Mouse (Mus musculus): ENCODE measurements around the gene Mmp20. TPM values are rescaled to one million over a fixed set of nuclear protein-coding genes. Genes with fewer than 3 reads are reported as not detected.

Mmp20 gene
- polyA plus RNA-seq, 1 experiment from 2014 or later = not detected

- ATAC-seq (ENCODE audit: insufficient read depth) = no peak
- no peaks in the 10 kb centered on the region for H3K36me3 ChIP-seq (replicated peaks)
- 75% methylated on average over 3 of the region's 3 CpGs for WGBS (ENCODE audit: insufficient replicate concordance)
- H3K27me3 ChIP-seq = no peaks in the 10 kb centered on the region
- H3K27ac ChIP-seq (replicated peaks) = no peak overlapping the region
- no peak overlapping the region for H3K4me3 ChIP-seq (replicated peaks)
- no peak overlapping the region for H3K9ac ChIP-seq
- H3K4me1 ChIP-seq (replicated peaks) = no peaks in the 10 kb centered on the region
- H3K9me3 ChIP-seq (replicated peaks) = no peaks in the 10 kb centered on the region
- no peak overlapping the region for H3K4me2 ChIP-seq
Measured at GRCm38 (mm10) chr9:7693961-7694360, 65.9 kb downstream of the Mmp20 start.

DNA sequence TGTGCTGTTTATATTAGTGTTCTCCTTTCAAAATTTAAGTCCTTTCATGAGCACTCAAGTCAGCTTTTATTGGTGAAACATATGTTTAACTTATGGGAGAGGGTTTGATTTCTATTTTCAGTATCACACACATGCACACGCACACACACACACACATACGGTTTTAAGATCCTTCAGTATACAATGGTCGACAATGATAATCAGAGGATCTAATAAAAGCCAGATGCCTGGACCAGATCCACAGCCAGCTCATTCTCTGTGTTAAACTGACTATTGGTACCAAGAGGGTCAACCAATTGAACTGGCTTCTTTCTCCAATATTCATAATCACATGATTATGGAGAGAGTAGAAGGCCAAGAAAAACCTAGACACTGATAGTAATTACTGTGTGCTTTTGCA is 67.6 kb downstream of the Mmp20 start:
- Histone ChIP-seq H3K4me3 (replicated peaks) (no peak overlapping the region), H3K36me3 (replicated peaks) (no peaks in the 10 kb centered on the region), H3K27ac (replicated peaks) (no peak overlapping the region), H3K4me1 (replicated peaks) (no peaks in the 10 kb centered on the region), H3K9ac (no peak overlapping the region), H3K9me3 (replicated peaks) (no peaks in the 10 kb centered on the region), H3K4me2 (no peak overlapping the region), H3K27me3 (no peaks in the 10 kb centered on the region)
- ATAC-seq (ENCODE audit: insufficient read depth) = no peak
- 70% methylated on average over 3 of the region's 3 CpGs for WGBS (ENCODE audit: insufficient replicate concordance)

- Histone ChIP-seq H3K4me3 (replicated peaks) (no peak overlapping the region), H3K27me3 (no peaks in the 10 kb centered on the region), H3K9me3 (replicated peaks) (no peaks in the 10 kb centered on the region), H3K36me3 (replicated peaks) (no peaks in the 10 kb centered on the region), H3K4me2 (no peak overlapping the region), H3K9ac (no peak overlapping the region), H3K27ac (replicated peaks) (no peak overlapping the region), H3K4me1 (replicated peaks) (no peaks in the 10 kb centered on the region)
- no peak for ATAC-seq (ENCODE audit: insufficient read depth)
- 53% methylated on average over 6 of the region's 6 CpGs for WGBS (ENCODE audit: insufficient replicate concordance)
Measured at GRCm38 (mm10) chr9:7708698-7709097, 80.7 kb downstream of the Mmp20 start.

DNA sequence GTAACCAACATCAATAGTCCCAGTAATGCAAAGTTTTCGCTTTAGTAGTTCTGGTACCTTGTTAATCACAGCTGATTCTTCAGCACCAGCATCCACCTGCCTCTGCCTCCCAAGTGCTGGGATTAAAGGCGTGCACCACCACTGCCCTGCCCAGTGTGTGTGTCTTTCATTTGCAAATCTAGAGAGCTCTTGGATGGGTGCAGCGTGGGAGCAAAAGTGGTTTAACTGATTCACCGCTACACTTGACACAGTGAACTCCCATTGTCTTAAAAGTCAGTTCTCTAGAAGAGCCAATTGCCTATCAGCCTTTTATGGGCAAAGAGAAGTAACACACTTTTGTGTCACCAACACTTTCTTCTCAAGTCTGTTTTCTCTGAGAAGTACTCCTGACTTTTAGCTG is 83.2 kb downstream of the Mmp20 start:
- no peaks in the 10 kb centered on the region for H3K9me3 ChIP-seq (replicated peaks)
- 59% methylated on average over 4 of the region's 4 CpGs for WGBS (ENCODE audit: insufficient replicate concordance)

GRCm38 (mm10) chr9:7714062-7714907 is 86.3 kb downstream of the Mmp20 start:
- no peaks in the 10 kb centered on the region for H3K9me3 ChIP-seq (replicated peaks)
- no peak overlapping the region for H3K4me3 ChIP-seq (replicated peaks)
- no peaks in the 10 kb centered on the region for H3K4me1 ChIP-seq (replicated peaks)
- no peak for ATAC-seq (ENCODE audit: insufficient read depth)
- no peak overlapping the region for H3K4me2 ChIP-seq
- no peaks in the 10 kb centered on the region for H3K27me3 ChIP-seq
- no peaks in the 10 kb centered on the region for H3K36me3 ChIP-seq (replicated peaks)
- WGBS (ENCODE audit: insufficient replicate concordance) = 23% methylated on average over 4 of the region's 4 CpGs
- no peak overlapping the region for H3K27ac ChIP-seq (replicated peaks)
- no peak overlapping the region for H3K9ac ChIP-seq

More for the DNA sequence above, 83.2 kb downstream of the Mmp20 start:
- Histone ChIP-seq H3K36me3 (replicated peaks) (no peaks in the 10 kb centered on the region), H3K4me3 (replicated peaks) (no peak overlapping the region), H3K4me2 (no peak overlapping the region), H3K9ac (no peak overlapping the region), H3K27me3 (no peaks in the 10 kb centered on the region), H3K27ac (replicated peaks) (no peak overlapping the region), H3K4me1 (replicated peaks) (no peaks in the 10 kb centered on the region)
- no peak for ATAC-seq (ENCODE audit: insufficient read depth)

- no peaks in the 10 kb centered on the region for H3K36me3 ChIP-seq (replicated peaks)
- 84% methylated on average over 2 of the region's 2 CpGs for WGBS (ENCODE audit: insufficient replicate concordance)
- no peak overlapping the region for H3K27ac ChIP-seq (replicated peaks)
- H3K27me3 ChIP-seq = no peaks in the 10 kb centered on the region
- no peak overlapping the region for H3K9ac ChIP-seq
- no peak for ATAC-seq (ENCODE audit: insufficient read depth)
- H3K9me3 ChIP-seq (replicated peaks) = no peaks in the 10 kb centered on the region
- no peak overlapping the region for H3K4me3 ChIP-seq (replicated peaks)
- H3K4me2 ChIP-seq = no peak overlapping the region
- no peaks in the 10 kb centered on the region for H3K4me1 ChIP-seq (replicated peaks)
Measured at GRCm38 (mm10) chr9:7714908-7715175, 86.8 kb downstream of the Mmp20 start.

DNA sequence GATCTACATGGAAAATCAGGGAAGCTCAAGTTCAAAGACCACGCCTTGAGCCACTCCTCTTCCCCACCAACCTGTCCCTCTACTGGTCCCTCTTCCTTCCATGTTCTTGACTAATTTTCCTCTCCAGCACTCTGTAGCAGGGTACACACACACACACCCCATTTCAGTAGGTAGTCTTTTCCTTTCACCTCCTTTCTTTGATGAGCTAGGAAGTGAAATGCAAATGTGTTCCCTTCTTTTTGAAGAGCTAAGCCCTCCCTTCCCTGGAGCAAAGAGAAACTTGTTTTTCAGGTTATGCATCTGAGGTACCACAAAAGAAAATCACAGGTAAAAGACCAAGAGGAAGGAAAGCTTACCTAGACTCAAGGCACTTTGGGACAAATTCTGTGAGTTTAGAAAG is 93.5 kb downstream of the Mmp20 start:
- no peak overlapping the region for H3K4me2 ChIP-seq
- WGBS (ENCODE audit: insufficient replicate concordance) = 61% methylated on average over 1 of the region's 1 CpGs
- no peaks in the 10 kb centered on the region for H3K36me3 ChIP-seq (replicated peaks)
- no peaks in the 10 kb centered on the region for H3K4me1 ChIP-seq (replicated peaks)
- no peak for ATAC-seq (ENCODE audit: insufficient read depth)
- H3K9ac ChIP-seq = no peak overlapping the region
- H3K9me3 ChIP-seq (replicated peaks) = no peaks in the 10 kb centered on the region
- H3K27ac ChIP-seq (replicated peaks) = no peak overlapping the region
- no peaks in the 10 kb centered on the region for H3K27me3 ChIP-seq
- H3K4me3 ChIP-seq (replicated peaks) = no peak overlapping the region

Other genes with a start within 250 kb of the Mmp20 start
- gene Mmp1b, start 240.2 kb upstream of the Mmp20 start, polyA plus RNA-seq (2015; fragmentation: Nextera tagmentation; extraction: Ambion mirVana) = not detected in 2 replicates
- gene Mmp3, start 182.4 kb upstream of the Mmp20 start, polyA plus RNA-seq (2015; fragmentation: Nextera tagmentation; extraction: Ambion mirVana) = not detected in 2 replicates
- not detected in 2 replicates for gene Mmp10, start 125.9 kb upstream of the Mmp20 start, polyA plus RNA-seq (2015; fragmentation: Nextera tagmentation; extraction: Ambion mirVana)
- gene Mmp8, start 69.8 kb upstream of the Mmp20 start, polyA plus RNA-seq (2015; fragmentation: Nextera tagmentation; extraction: Ambion mirVana) = 11.0 and 15.2 TPM in 2 replicates
- 0.13 and 0.15 TPM in 2 replicates for gene Mmp27, start 56.8 kb upstream of the Mmp20 start, polyA plus RNA-seq (2015; fragmentation: Nextera tagmentation; extraction: Ambion mirVana)
- gene Mmp7, start 63.9 kb downstream of the Mmp20 start, polyA plus RNA-seq (2015; fragmentation: Nextera tagmentation; extraction: Ambion mirVana) = not detected in 2 replicates
- gene Tmem123, start 135.8 kb downstream of the Mmp20 start, polyA plus RNA-seq (2015; fragmentation: Nextera tagmentation; extraction: Ambion mirVana) = 33.5 and 35.0 TPM in 2 replicates
- 12.9 and 13.0 TPM in 2 replicates for gene Birc2, start 208.8 kb downstream of the Mmp20 start, polyA plus RNA-seq (2015; fragmentation: Nextera tagmentation; extraction: Ambion mirVana)
- gene Birc3, start 245.0 kb downstream of the Mmp20 start, polyA plus RNA-seq (2015; fragmentation: Nextera tagmentation; extraction: Ambion mirVana) = 7.0 and 7.1 TPM in 2 replicates